Mouse (Mus musculus) myocyte (in vitro differentiated cells): Measurements from ENCODE around the gene Chd3.

Experiments used
- MAX ChIP-seq: IDR thresholded peaks from one replicate; pipeline ENCODE4 v1.6.1; 2011; ENCODE audit warnings: low read depth, mild to moderate bottlenecking, control low read depth
- MYOD1 ChIP-seq, 3 experiments: IDR thresholded peaks; one replicate each; pipeline ENCODE4 v1.6.1; 2011; ENCODE audit warnings: control low read depth in 2 of 3, low read depth in 2 of 3, mild to moderate bottlenecking in 2 of 3, moderate library complexity in 1 of 3; ENCODE audit not compliant: insufficient read length in 2 of 3, control insufficient read depth in 1 of 3
- MYOG ChIP-seq, 3 experiments: IDR thresholded peaks; one replicate each; pipeline ENCODE4 v1.6.1; 2011; ENCODE audit warnings: control low read depth in 2 of 3, low read depth in 2 of 3, mild to moderate bottlenecking in 2 of 3; ENCODE audit not compliant: insufficient read length in 2 of 3, control insufficient read depth in 1 of 3, insufficient read depth in 1 of 3
- POLR2A ChIP-seq: IDR thresholded peaks from one replicate; pipeline ENCODE4 v1.6.1; 2011; ENCODE audit warnings: low read depth, mild to moderate bottlenecking, control low read depth, moderate library complexity; ENCODE audit not compliant: insufficient read length
- REST ChIP-seq: IDR thresholded peaks from one replicate; pipeline ENCODE4 v1.6.1; 2011; ENCODE audit warnings: mild to moderate bottlenecking, control low read depth, moderate library complexity; ENCODE audit not compliant: insufficient read depth, insufficient read length
- SRF ChIP-seq: IDR thresholded peaks from one replicate; pipeline ENCODE4 v1.6.1; 2011; ENCODE audit warnings: low read depth; ENCODE audit not compliant: control insufficient read depth, insufficient read length
- TCF12 ChIP-seq: IDR thresholded peaks from one replicate; pipeline ENCODE4 v1.6.1; 2011; ENCODE audit warnings: mild to moderate bottlenecking, control low read depth; ENCODE audit not compliant: poor library complexity, insufficient read depth, severe bottlenecking
- TCF3 ChIP-seq: IDR thresholded peaks from one replicate; pipeline ENCODE4 v1.6.1; 2011; ENCODE audit warnings: low read depth, control low read depth; ENCODE audit not compliant: insufficient read length

- TF ChIP-seq POLR2A (no peak), MAX (no peak), TCF12 (no peak), MYOG (IDR thresholded peaks at IDR 0.05; ENCODE audit: control insufficient read depth in 1 of 3, insufficient read depth in 1 of 3, insufficient read length in 2 of 3, low read depth in 2 of 3) (no peak), TCF3 (no peak), SRF (no peak), REST (no peak), MYOD1 (IDR thresholded peaks at IDR 0.05; ENCODE audit: control insufficient read depth in 1 of 3, insufficient read length in 2 of 3, low read depth in 2 of 3) (no peak)
Measured at GRCm38 (mm10) chr11:69404595-69405396, 35.6 kb upstream of the Chd3 start.
